Mouse (Mus musculus): ENCODE results near the gene Acmsd. TPM values are rescaled to one million over a fixed set of nuclear protein-coding genes. Genes with fewer than 3 reads are reported as not detected.
"Not testable (repeated sequence)": the region's sequence is repeated elsewhere in the genome, so short reads cannot be mapped to it uniquely, and the experiment has no call there.

The Acmsd gene
- total and polyA plus RNA-seq, 2 experiments from 2014 or later, result not detected

- Histone ChIP-seq H3K27me3 (ENCODE audit: insufficient read depth, low read length) (no peaks in the 10 kb centered on the region), H3K27ac (no peak overlapping the region), H3K4me3 (ENCODE audit: low read length) (no peak overlapping the region), H3K9ac (replicated peaks; ENCODE audit: low read length) (no peak overlapping the region), H3K4me2 (ENCODE audit: low read depth, low read length) (no peak overlapping the region), H3K9me3 (ENCODE audit: low read length) (no peaks in the 10 kb centered on the region), H3K36me3 (ENCODE audit: insufficient read depth, low read length) (no peaks in the 10 kb centered on the region), H3K4me1 (ENCODE audit: insufficient read depth, low read length) (no peaks in the 10 kb centered on the region)
- no peak for TF ChIP-seq CTCF (IDR thresholded peaks at IDR 0.05; ENCODE audit: low read depth)
- DNase-seq (ENCODE audit: low spot score) (no peak), ATAC-seq (no peak)
- 76% methylated on average over 5 of the region's 5 CpGs for WGBS
These were observed 27.3 kb downstream of the Acmsd start for GRCm38 (mm10) chr1:127756331-127757163.

GRCm38 (mm10) chr1:127757164-127757545 lies 27.9 kb downstream of the Acmsd start:
- H3K9me3 ChIP-seq (ENCODE audit: low read length); H3K9ac ChIP-seq (replicated peaks; ENCODE audit: low read length); H3K27me3 ChIP-seq (ENCODE audit: insufficient read depth, low read length); H3K4me1 ChIP-seq (ENCODE audit: insufficient read depth, low read length); H3K4me3 ChIP-seq (ENCODE audit: low read length); DNase-seq (ENCODE audit: low spot score); H3K36me3 ChIP-seq (ENCODE audit: insufficient read depth, low read length); H3K4me2 ChIP-seq (ENCODE audit: low read depth, low read length); H3K27ac ChIP-seq; ATAC-seq: not testable (repeated sequence)
- WGBS, result 99% methylated on average over 3 of the region's 3 CpGs

- WGBS, result 56% methylated on average over 2 of the region's 2 CpGs
- DNase-seq (ENCODE audit: low spot score) (peak; percentile 67), ATAC-seq (no peak)
- H3K27ac ChIP-seq, result no peak overlapping the region
- no peaks in the 10 kb centered on the region for H3K9me3 ChIP-seq (ENCODE audit: low read length)
- no peak overlapping the region for H3K9ac ChIP-seq (replicated peaks; ENCODE audit: low read length)
- H3K4me2 ChIP-seq (ENCODE audit: low read depth, low read length), result no peak overlapping the region
- no peaks in the 10 kb centered on the region for H3K36me3 ChIP-seq (ENCODE audit: insufficient read depth, low read length)
- H3K27me3 ChIP-seq (ENCODE audit: insufficient read depth, low read length), result no peaks in the 10 kb centered on the region
- H3K4me3 ChIP-seq (ENCODE audit: low read length), result no peak overlapping the region
- peak; percentile 66 for TF ChIP-seq CTCF (IDR thresholded peaks at IDR 0.05; ENCODE audit: low read depth)
- no peaks in the 10 kb centered on the region for H3K4me1 ChIP-seq (ENCODE audit: insufficient read depth, low read length)
These were observed 36.3 kb downstream of the Acmsd start for GRCm38 (mm10) chr1:127765468-127765867.

GRCm38 (mm10) chr1:127766741-127767140 lies 37.5 kb downstream of the Acmsd start:
- ATAC-seq (no peak), DNase-seq (ENCODE audit: low spot score) (no peak)
- H3K27me3 ChIP-seq (ENCODE audit: insufficient read depth, low read length), result no peaks in the 10 kb centered on the region
- H3K9ac ChIP-seq (replicated peaks; ENCODE audit: low read length), result no peak overlapping the region
- H3K36me3 ChIP-seq (ENCODE audit: insufficient read depth, low read length), result no peaks in the 10 kb centered on the region
- H3K27ac ChIP-seq, result no peak overlapping the region
- no peaks in the 10 kb centered on the region for H3K4me1 ChIP-seq (ENCODE audit: insufficient read depth, low read length)
- WGBS, result 91% methylated on average over 2 of the region's 2 CpGs
- H3K4me3 ChIP-seq (ENCODE audit: low read length), result no peak overlapping the region
- H3K9me3 ChIP-seq (ENCODE audit: low read length), result no peaks in the 10 kb centered on the region
- no peak overlapping the region for H3K4me2 ChIP-seq (ENCODE audit: low read depth, low read length)
- TF ChIP-seq CTCF (IDR thresholded peaks at IDR 0.05; ENCODE audit: low read depth), result no peak

- no peaks in the 10 kb centered on the region for H3K27me3 ChIP-seq (ENCODE audit: insufficient read depth, low read length)
- no peaks in the 10 kb centered on the region for H3K9me3 ChIP-seq (ENCODE audit: low read length)
- peak overlapping the region; percentile 63 for H3K9ac ChIP-seq (replicated peaks; ENCODE audit: low read length)
- peaks cover 9% of the 10 kb centered on the region for H3K4me1 ChIP-seq (ENCODE audit: insufficient read depth, low read length)
- peak; percentile 36 for ATAC-seq
- no peak for TF ChIP-seq CTCF (IDR thresholded peaks at IDR 0.05; ENCODE audit: low read depth)
- WGBS, result 1% methylated on average over 14 of the region's 14 CpGs
- H3K27ac ChIP-seq, result peak overlapping the region; percentile 86
- no peaks in the 10 kb centered on the region for H3K36me3 ChIP-seq (ENCODE audit: insufficient read depth, low read length)
- peak overlapping the region; percentile 89 for H3K4me3 ChIP-seq (ENCODE audit: low read length)
- peak overlapping the region; percentile 70 for H3K4me2 ChIP-seq (ENCODE audit: low read depth, low read length)
- no peak for DNase-seq (ENCODE audit: low spot score)
These were observed 44.1 kb downstream of the Acmsd start for GRCm38 (mm10) chr1:127773198-127773802.

GRCm38 (mm10) chr1:127773803-127774500 lies 44.7 kb downstream of the Acmsd start, which contains the start of gene Ccnt2:
Gene Ccnt2, plus strand, starts transcription at chr1:127774164.
- WGBS, result under 1% methylated on average over 60 of the region's 63 CpGs
- DNase-seq (ENCODE audit: low spot score) (peak; percentile 100), ATAC-seq (peak; percentile 99)
- Histone ChIP-seq H3K27ac (peak within 1 kb of the TSS; percentile 93), H3K9me3 (ENCODE audit: low read length) (no peaks in the 10 kb centered on the region), H3K9ac (replicated peaks; ENCODE audit: low read length) (peak within 1 kb of the TSS; percentile 87), H3K27me3 (ENCODE audit: insufficient read depth, low read length) (no peaks in the 10 kb centered on the region), H3K36me3 (ENCODE audit: insufficient read depth, low read length) (no peaks in the 10 kb centered on the region), H3K4me2 (ENCODE audit: low read depth, low read length) (peak within 1 kb of the TSS; percentile 75), H3K4me3 (ENCODE audit: low read length) (peak within 1 kb of the TSS; percentile 89), H3K4me1 (ENCODE audit: insufficient read depth, low read length) (peaks cover 9% of the 10 kb centered on the region)
- TF ChIP-seq CTCF (IDR thresholded peaks at IDR 0.05; ENCODE audit: low read depth), result peak; percentile 46

Data from hindbrain, postnatal 0 days (tissue).